Mouse (Mus musculus): ENCODE measurements around the gene Ankrd44. TPM values are rescaled to one million over a fixed set of nuclear protein-coding genes. Genes with fewer than 3 reads are reported as not detected.

The Ankrd44 gene
- total RNA-seq, 1 experiment, result 10.2 TPM

- Histone ChIP-seq H3K27ac (ENCODE audit: insufficient read depth, low read depth, low read length, poor library complexity, severe bottlenecking) (no peak overlapping the region), H3K4me3 (ENCODE audit: insufficient read depth in 1 of 2, low read depth in 1 of 2, low read length in 2 of 2, poor library complexity in 1 of 2, severe bottlenecking in 1 of 2) (no peak overlapping the region), H3K9me3 (ENCODE audit: control insufficient read depth, insufficient read depth, low read depth, low read length) (no peaks in the 10 kb centered on the region), H3K9ac (ENCODE audit: insufficient read depth, low read depth, low read length, poor library complexity, severe bottlenecking) (no peak overlapping the region), H3K36me3 (ENCODE audit: control insufficient read depth, insufficient read depth, low read length, poor library complexity, severe bottlenecking) (no peaks in the 10 kb centered on the region), H3K4me1 (ENCODE audit: control insufficient read depth in 2 of 2, insufficient read depth in 2 of 2, low read length in 2 of 2, poor library complexity in 1 of 2) (no peaks in the 10 kb centered on the region)
- in situ Hi-C loops (cut with MboI; ENCODE audit: low sequenced_read_pairs in 2 of 2, unreplicated experiment in 2 of 2), result no loop called here
- no peak for TF ChIP-seq ZC3H11A (IDR thresholded peaks at IDR 0.05; ENCODE audit: borderline replicate concordance, low read depth, low read length)
- no peak for DNase-seq (ENCODE audit: low read depth, low spot score)
Measured at GRCm38 (mm10) chr1:54745666-54746065, 180.5 kb downstream of the Ankrd44 start.

- H3K36me3 ChIP-seq (ENCODE audit: control insufficient read depth, insufficient read depth, low read length, poor library complexity, severe bottlenecking), result no peaks in the 10 kb centered on the region
- H3K27ac ChIP-seq (ENCODE audit: insufficient read depth, low read depth, low read length, poor library complexity, severe bottlenecking), result no peak overlapping the region
- TF ChIP-seq HCFC1 (IDR thresholded peaks at IDR 0.05; ENCODE audit: borderline replicate concordance, insufficient read depth, low read length) (no peak), ZC3H11A (IDR thresholded peaks at IDR 0.05; ENCODE audit: borderline replicate concordance, low read depth, low read length) (no peak), CHD2 (IDR thresholded peaks at IDR 0.05; ENCODE audit: low read depth, low read length) (no peak), MAFK (IDR thresholded peaks at IDR 0.05; ENCODE audit: insufficient read depth, low read depth, low read length) (no peak), ZNF384 (IDR thresholded peaks at IDR 0.05; ENCODE audit: low read depth, low read length) (no peak)
- no peak for DNase-seq (ENCODE audit: low read depth, low spot score)
- H3K4me3 ChIP-seq (ENCODE audit: insufficient read depth in 1 of 2, low read depth in 1 of 2, low read length in 2 of 2, poor library complexity in 1 of 2, severe bottlenecking in 1 of 2), result no peak overlapping the region
- H3K4me1 ChIP-seq (ENCODE audit: control insufficient read depth in 2 of 2, insufficient read depth in 2 of 2, low read length in 2 of 2, poor library complexity in 1 of 2), result no peaks in the 10 kb centered on the region
- no peaks in the 10 kb centered on the region for H3K9me3 ChIP-seq (ENCODE audit: control insufficient read depth, insufficient read depth, low read depth, low read length)
- in situ Hi-C loops (cut with MboI; ENCODE audit: low sequenced_read_pairs in 2 of 2, unreplicated experiment in 2 of 2), result no loop called here
- H3K9ac ChIP-seq (ENCODE audit: insufficient read depth, low read depth, low read length, poor library complexity, severe bottlenecking), result no peak overlapping the region
Measured at GRCm38 (mm10) chr1:54744171-54744570, 182.0 kb downstream of the Ankrd44 start.

- Histone ChIP-seq H3K4me3 (ENCODE audit: insufficient read depth in 1 of 2, low read depth in 1 of 2, low read length in 2 of 2, poor library complexity in 1 of 2, severe bottlenecking in 1 of 2) (no peak overlapping the region), H3K9ac (ENCODE audit: insufficient read depth, low read depth, low read length, poor library complexity, severe bottlenecking) (no peak overlapping the region), H3K4me1 (ENCODE audit: control insufficient read depth in 2 of 2, insufficient read depth in 2 of 2, low read length in 2 of 2, poor library complexity in 1 of 2) (no peaks in the 10 kb centered on the region), H3K27ac (ENCODE audit: insufficient read depth, low read depth, low read length, poor library complexity, severe bottlenecking) (no peak overlapping the region), H3K9me3 (ENCODE audit: control insufficient read depth, insufficient read depth, low read depth, low read length) (no peaks in the 10 kb centered on the region), H3K36me3 (ENCODE audit: control insufficient read depth, insufficient read depth, low read length, poor library complexity, severe bottlenecking) (no peaks in the 10 kb centered on the region)
- DNase-seq (ENCODE audit: low read depth, low spot score), result no peak
- no peak for TF ChIP-seq ZC3H11A (IDR thresholded peaks at IDR 0.05; ENCODE audit: borderline replicate concordance, low read depth, low read length)
- no peak for TF ChIP-seq MAFK (IDR thresholded peaks at IDR 0.05; ENCODE audit: insufficient read depth, low read depth, low read length)
- no peak for TF ChIP-seq CHD2 (IDR thresholded peaks at IDR 0.05; ENCODE audit: low read depth, low read length)
- TF ChIP-seq ZNF384 (IDR thresholded peaks at IDR 0.05; ENCODE audit: low read depth, low read length), result no peak
- TF ChIP-seq HCFC1 (IDR thresholded peaks at IDR 0.05; ENCODE audit: borderline replicate concordance, insufficient read depth, low read length), result no peak
- in situ Hi-C loops (cut with MboI; ENCODE audit: low sequenced_read_pairs in 2 of 2, unreplicated experiment in 2 of 2), result no loop called here
Measured at GRCm38 (mm10) chr1:54743072-54743471, 183.1 kb downstream of the Ankrd44 start.

- H3K4me3 ChIP-seq (ENCODE audit: insufficient read depth in 1 of 2, low read depth in 1 of 2, low read length in 2 of 2, poor library complexity in 1 of 2, severe bottlenecking in 1 of 2), result no peak overlapping the region
- H3K27ac ChIP-seq (ENCODE audit: insufficient read depth, low read depth, low read length, poor library complexity, severe bottlenecking), result no peak overlapping the region
- no peaks in the 10 kb centered on the region for H3K9me3 ChIP-seq (ENCODE audit: control insufficient read depth, insufficient read depth, low read depth, low read length)
- H3K4me1 ChIP-seq (ENCODE audit: control insufficient read depth in 2 of 2, insufficient read depth in 2 of 2, low read length in 2 of 2, poor library complexity in 1 of 2), result no peaks in the 10 kb centered on the region
- no peak for TF ChIP-seq ZNF384 (IDR thresholded peaks at IDR 0.05; ENCODE audit: low read depth, low read length)
- TF ChIP-seq ZC3H11A (IDR thresholded peaks at IDR 0.05; ENCODE audit: borderline replicate concordance, low read depth, low read length), result no peak
- TF ChIP-seq MAFK (IDR thresholded peaks at IDR 0.05; ENCODE audit: insufficient read depth, low read depth, low read length), result no peak
- TF ChIP-seq CHD2 (IDR thresholded peaks at IDR 0.05; ENCODE audit: low read depth, low read length), result no peak
- no peak for TF ChIP-seq HCFC1 (IDR thresholded peaks at IDR 0.05; ENCODE audit: borderline replicate concordance, insufficient read depth, low read length)
- DNase-seq (ENCODE audit: low read depth, low spot score), result no peak
- H3K9ac ChIP-seq (ENCODE audit: insufficient read depth, low read depth, low read length, poor library complexity, severe bottlenecking), result no peak overlapping the region
- in situ Hi-C loops (cut with MboI; ENCODE audit: low sequenced_read_pairs in 2 of 2, unreplicated experiment in 2 of 2), result no loop called here
- no peaks in the 10 kb centered on the region for H3K36me3 ChIP-seq (ENCODE audit: control insufficient read depth, insufficient read depth, low read length, poor library complexity, severe bottlenecking)
Measured at GRCm38 (mm10) chr1:54740936-54741335, 185.3 kb downstream of the Ankrd44 start.

GRCm38 (mm10) chr1:54737472-54737871 lies 188.7 kb downstream of the Ankrd44 start:
- Histone ChIP-seq H3K9ac (ENCODE audit: insufficient read depth, low read depth, low read length, poor library complexity, severe bottlenecking) (no peak overlapping the region), H3K27ac (ENCODE audit: insufficient read depth, low read depth, low read length, poor library complexity, severe bottlenecking) (no peak overlapping the region), H3K4me3 (ENCODE audit: insufficient read depth in 1 of 2, low read depth in 1 of 2, low read length in 2 of 2, poor library complexity in 1 of 2, severe bottlenecking in 1 of 2) (no peak overlapping the region), H3K9me3 (ENCODE audit: control insufficient read depth, insufficient read depth, low read depth, low read length) (no peaks in the 10 kb centered on the region), H3K4me1 (ENCODE audit: control insufficient read depth in 2 of 2, insufficient read depth in 2 of 2, low read length in 2 of 2, poor library complexity in 1 of 2) (no peaks in the 10 kb centered on the region), H3K36me3 (ENCODE audit: control insufficient read depth, insufficient read depth, low read length, poor library complexity, severe bottlenecking) (no peaks in the 10 kb centered on the region)
- in situ Hi-C loops (cut with MboI; ENCODE audit: low sequenced_read_pairs in 2 of 2, unreplicated experiment in 2 of 2), result no loop called here
- TF ChIP-seq ZNF384 (IDR thresholded peaks at IDR 0.05; ENCODE audit: low read depth, low read length), result no peak
- TF ChIP-seq HCFC1 (IDR thresholded peaks at IDR 0.05; ENCODE audit: borderline replicate concordance, insufficient read depth, low read length), result no peak
- TF ChIP-seq MAFK (IDR thresholded peaks at IDR 0.05; ENCODE audit: insufficient read depth, low read depth, low read length), result no peak
- TF ChIP-seq CHD2 (IDR thresholded peaks at IDR 0.05; ENCODE audit: low read depth, low read length), result no peak
- TF ChIP-seq ZC3H11A (IDR thresholded peaks at IDR 0.05; ENCODE audit: borderline replicate concordance, low read depth, low read length), result no peak
- DNase-seq (ENCODE audit: low read depth, low spot score), result no peak

Measured in ES-E14 (cell line).